Mouse (Mus musculus) brain, adult 2 months (tissue): Measurements from ENCODE around the gene Prlh.

Experiments
- DNase-seq: peaks from one replicate; pipeline ENCODE4 v3.0.0; 2011; ENCODE audit warnings: low read depth, low spot score

The Prlh gene

DNA sequence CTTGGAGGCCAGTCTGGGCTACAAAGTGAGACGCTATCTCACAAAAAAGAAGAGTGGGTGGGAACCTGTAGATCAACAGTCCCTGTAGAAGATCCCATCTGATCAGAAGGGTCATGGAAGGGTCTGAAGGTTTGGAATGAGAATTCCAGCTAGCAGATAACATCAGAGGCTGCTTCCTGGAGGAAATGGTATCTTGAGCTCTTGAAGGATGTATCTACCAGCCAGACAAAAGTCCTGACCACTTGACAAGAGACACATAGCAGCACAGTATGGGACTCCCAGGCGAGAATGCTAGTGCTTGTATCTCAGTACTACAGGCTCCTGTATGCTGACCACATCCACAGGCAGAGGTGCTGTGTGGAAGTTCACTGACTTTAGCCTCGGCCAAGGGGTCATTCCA, 48.2 kb downstream of the Prlh start:
- DNase-seq: no peak

DNA sequence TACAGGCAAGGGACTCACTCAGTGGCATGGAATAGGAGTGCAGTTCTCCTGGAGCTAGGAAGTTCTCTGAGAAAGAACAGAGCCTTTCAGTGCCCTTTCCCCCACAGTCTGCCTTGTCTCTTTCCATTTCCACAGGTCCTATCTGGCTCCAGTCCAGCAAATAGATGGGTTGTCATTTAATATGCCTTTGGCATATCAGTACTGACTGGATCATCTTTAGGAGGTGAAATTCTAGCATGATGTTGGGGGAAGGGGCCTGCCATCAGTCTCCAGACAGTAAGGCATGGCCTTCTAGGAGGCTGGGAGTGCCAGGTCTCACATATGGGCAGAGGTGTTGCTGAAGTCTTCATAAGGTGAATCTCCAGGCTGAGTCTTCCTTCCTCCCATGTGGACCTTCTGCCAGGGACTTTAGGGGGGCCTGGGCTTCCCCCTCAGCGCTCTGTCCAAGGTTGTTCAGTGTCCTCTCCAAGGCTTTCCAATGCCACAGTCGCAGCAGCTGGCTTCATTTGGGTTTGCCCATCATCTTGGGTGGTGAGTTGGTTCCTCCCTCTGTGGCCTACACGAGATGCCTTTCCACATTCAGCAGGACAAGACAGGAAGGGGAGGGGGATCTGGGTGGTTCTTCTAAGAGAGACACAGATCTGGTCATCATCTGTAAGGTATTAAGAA, 49.1 kb downstream of the Prlh start:
- no peak for DNase-seq

DNA sequence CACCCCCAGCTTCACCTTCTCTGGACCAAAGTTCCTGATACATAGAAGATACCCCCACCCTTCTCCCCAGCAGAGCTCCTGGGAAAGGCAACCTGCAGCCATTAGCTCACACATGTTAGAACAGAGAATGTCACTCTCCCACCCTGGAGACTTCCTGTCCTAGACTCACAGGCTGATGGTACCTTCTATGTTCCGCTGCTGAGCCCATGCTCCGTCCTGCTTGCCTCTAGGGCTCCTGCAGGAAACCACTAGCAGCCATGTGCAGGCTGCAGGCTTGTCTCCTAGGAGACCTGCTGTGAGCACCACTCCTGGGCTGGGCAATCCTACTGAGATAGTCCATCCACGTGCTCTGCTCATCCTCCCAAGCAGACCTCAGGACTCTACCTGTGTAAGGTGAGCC, 49.7 kb downstream of the Prlh start:
- no peak for DNase-seq
